Mouse (Mus musculus): Measurements from ENCODE around the gene Adi1. TPM values are rescaled to one million over a fixed set of nuclear protein-coding genes. Genes with fewer than 3 reads are reported as not detected.
A peak's percentile ranks its signal among the peaks of the same experiment; 100 is the strongest.

The Adi1 gene
- 31.7 and 49.8 TPM in 2 replicates for polyA plus RNA-seq (2012; rRNA removed)

GRCm38 (mm10) chr12:28675121-28675924, at the start of gene Adi1:
Gene Adi1 (plus strand): TSS chr12:28675231.
- no peak for DNase-seq (ENCODE audit: low read depth)

GRCm38 (mm10) chr12:28625407-28625806, 49.6 kb upstream of the Adi1 start:
- DNase-seq (ENCODE audit: low read depth) = no peak

DNA sequence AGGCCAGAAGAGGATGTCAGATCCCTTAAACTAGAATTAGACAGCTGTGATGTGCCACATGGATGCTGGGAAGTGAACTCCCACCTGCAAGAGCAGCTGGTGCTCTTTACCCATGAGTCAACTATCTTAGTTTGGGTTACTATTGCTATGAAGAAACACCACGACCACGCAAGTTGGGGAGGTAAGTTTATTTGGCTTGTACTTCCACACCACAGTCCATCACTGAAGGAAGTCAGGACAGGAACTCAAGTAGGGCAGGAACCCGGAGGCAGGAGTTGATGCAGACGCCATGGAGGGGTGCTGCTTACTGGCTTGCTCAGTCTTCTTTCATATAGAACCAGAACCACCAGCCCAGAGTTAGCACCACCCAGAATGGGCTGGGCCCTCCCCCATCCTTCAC, 47.9 kb upstream of the Adi1 start:
- no peak for DNase-seq (ENCODE audit: low read depth)

GRCm38 (mm10) chr12:28628436-28628835, 46.6 kb upstream of the Adi1 start:
- DNase-seq (ENCODE audit: low read depth) = no peak

DNA sequence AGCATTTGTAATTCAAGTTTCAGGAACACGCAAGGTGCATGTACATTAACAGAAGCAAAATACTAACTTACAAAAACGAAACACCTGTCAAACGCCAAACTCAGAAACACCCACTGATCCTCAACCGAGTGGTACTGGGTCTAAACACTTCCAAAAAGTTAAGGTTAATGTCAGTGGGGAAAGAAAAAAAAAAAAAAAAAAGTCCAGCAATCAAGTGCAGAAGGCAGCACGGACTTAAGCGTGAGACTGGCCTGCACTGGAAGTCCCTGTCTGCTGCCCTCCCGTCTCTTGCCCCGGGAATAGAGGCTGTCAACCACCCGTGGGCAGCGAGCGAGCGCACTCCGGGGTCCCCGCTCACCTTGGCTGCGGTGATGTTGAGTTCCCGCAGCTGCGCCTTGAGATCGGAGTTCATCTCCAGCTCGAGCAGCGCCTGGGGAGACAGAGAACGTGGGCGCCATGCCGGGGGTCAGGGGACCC, 39.9 kb upstream of the Adi1 start:
- DNase-seq (ENCODE audit: low read depth) = no peak

GRCm38 (mm10) chr12:28635535-28636476, 39.2 kb upstream of the Adi1 start, which contains the start of gene Rps7:
Gene Rps7 (minus strand): TSS chr12:28635953.
- DNase-seq (ENCODE audit: low read depth) = peak; percentile 67

- no peak for DNase-seq (ENCODE audit: low read depth)
These were observed 38.5 kb upstream of the Adi1 start for GRCm38 (mm10) chr12:28636543-28636942.

DNA sequence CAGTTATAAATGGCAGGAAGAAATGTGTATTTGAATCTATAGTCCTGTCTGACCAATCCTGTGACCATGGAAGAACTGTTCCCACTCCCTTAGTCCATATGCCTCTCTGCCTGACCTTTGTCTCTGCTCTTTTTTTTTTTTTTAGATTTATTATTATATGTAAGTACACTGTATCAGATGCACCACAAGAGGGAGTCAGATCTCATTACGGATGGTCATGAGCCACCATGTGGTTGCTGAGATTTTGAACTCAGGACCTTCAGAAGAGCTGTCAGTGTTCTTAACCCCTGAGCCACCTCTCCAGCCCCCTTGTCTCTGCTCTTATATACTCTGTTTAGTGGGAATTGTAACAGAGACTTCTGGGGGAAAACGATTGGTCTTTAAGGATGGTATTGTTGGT, 36.3 kb upstream of the Adi1 start:
- no peak for DNase-seq (ENCODE audit: low read depth)

DNA sequence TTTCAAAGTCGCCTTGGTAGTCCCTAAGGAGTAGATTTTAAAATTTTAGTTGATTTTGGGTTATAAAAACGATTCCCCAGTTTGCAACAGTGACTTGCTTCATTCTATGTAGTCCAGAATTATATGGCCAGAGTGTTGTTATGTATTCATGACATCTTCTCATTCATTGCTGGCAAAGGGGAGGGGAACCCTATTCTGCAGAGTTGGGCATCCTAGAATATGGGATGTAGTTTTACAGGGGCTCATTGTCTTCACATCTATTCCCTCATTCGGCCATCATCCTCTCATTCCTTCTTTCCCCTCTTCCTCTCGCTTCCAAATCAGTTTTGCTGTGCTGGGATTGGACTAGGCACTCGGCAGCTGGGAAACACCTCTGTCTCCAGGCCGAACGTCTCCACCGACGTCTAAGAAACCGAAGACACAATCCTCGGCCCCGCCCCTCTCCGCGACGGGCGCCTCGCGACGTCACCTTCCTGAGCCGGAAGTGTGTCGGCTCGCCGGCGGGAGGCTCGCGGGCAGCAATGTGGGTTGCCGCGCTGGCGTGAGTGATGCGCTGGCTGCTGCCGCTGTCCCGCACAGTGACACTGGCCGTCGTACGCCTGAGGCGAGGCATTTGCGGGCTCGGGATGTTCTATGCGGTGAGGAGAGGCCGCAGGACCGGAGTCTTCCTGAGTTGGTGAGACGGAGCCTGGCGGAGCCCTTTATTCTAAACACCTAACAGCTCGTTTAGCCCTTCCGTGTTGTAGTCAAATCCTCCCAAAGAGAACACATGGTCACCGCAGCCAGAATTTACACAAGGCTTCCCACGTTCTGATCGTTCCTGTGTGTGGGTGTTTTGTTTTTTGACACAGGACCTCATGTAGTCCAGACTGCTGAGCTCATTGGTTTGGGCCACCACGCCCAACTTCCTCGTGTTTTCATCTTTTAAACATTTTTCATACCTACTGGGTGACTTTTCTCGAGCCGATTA, 25.6 kb upstream of the Adi1 start, which contains the start of gene Rnaseh1:
Gene Rnaseh1, plus strand, starts transcription at position 462 of the 970 bp plus-strand sequence.
- no peak for DNase-seq (ENCODE audit: low read depth)

GRCm38 (mm10) chr12:28662628-28663027, 12.4 kb upstream of the Adi1 start:
- DNase-seq (ENCODE audit: low read depth) = no peak

- DNase-seq (ENCODE audit: low read depth) = no peak
These were observed 8.3 kb upstream of the Adi1 start for GRCm38 (mm10) chr12:28666734-28667133.

DNA sequence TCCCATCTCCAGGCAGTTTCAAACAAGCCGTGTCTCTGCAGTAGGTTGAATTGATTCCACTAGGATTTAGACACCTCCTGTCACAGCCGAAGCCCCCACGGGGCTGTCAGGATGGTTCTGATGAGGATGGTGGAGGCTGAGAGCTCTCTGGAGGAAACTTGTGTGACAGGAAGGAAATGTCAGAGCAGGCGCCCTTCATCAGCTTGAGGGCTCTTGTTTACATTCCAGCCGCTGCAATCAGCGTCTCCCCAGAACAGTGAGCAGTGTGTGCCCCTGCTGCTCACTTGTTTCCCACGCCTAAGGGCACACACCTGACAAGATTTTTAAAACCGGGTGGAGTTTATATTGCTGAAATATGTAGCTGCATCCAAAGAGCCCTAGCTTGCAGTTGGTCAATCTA, 7.7 kb upstream of the Adi1 start:
- no peak for DNase-seq (ENCODE audit: low read depth)

DNA sequence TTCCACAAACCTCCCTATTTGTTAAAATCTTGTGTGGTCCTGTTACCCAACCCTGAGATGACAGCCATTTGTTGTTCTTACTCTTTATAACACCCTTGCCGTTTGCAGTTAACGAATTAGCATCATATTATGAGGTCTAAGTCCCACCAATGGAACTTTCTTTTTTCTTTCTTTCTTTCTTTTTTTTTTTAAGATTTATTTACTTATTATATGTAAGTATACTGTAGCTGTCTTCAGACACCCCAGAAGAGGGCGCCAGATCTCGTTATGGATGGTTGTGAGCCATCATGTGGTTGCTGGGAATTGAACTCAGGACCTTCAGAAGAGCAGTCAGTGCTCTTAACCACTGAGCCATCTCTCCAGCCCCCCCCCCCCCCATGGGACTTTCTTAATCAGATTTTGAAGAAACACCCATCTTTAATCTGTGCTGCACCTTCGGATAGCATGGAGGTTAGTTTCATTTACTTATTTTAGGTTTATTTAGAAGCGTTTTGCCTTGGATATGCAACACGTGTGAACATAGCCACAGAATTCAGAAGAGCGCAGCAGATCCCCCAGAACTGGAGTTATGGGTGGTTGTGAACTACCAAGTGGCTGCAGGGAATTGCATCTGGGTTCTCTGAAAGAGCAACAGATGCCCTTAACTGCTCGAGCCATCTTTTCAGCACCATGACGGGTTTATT, 852 bp upstream of the Adi1 start:
- no peak for DNase-seq (ENCODE audit: low read depth)

DNA sequence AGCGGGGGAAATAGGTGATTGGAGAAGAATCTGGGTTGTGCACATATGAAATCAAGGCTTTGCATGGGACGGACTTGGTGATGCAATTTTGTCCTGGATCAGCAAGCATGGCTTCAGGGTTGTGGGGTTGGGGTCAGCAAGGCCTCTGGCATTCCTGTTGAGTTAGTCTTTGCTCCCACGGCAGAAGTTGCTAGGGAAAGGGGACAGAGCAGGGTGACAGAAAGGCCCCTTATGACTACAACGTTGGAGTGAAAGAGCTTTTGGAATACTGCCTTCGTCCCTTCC, 836 bp downstream of the Adi1 start:
- DNase-seq (ENCODE audit: low read depth) = no peak

GRCm38 (mm10) chr12:28684674-28685073, 9.6 kb downstream of the Adi1 start:
- no peak for DNase-seq (ENCODE audit: low read depth)

DNA sequence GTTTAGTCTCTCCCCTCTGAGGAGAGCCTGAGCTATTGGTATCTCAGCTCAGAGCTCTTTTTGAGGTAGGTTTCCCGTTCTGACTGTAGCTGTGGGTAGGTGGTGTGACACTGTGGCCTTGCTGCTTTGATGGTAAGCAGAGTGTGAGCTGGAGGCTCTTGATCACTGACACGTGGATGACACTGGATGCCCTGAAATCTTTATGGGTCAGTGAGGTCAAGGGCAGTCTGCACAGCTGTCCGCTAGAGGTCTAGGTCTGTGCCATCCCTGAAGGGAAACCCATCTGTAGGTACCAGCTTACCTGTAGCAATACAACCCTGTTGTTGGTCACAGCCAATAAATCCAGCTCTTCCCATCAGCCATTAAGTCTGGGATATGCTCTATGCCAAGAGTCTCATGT, 10.7 kb downstream of the Adi1 start:
- DNase-seq (ENCODE audit: low read depth) = no peak

DNA sequence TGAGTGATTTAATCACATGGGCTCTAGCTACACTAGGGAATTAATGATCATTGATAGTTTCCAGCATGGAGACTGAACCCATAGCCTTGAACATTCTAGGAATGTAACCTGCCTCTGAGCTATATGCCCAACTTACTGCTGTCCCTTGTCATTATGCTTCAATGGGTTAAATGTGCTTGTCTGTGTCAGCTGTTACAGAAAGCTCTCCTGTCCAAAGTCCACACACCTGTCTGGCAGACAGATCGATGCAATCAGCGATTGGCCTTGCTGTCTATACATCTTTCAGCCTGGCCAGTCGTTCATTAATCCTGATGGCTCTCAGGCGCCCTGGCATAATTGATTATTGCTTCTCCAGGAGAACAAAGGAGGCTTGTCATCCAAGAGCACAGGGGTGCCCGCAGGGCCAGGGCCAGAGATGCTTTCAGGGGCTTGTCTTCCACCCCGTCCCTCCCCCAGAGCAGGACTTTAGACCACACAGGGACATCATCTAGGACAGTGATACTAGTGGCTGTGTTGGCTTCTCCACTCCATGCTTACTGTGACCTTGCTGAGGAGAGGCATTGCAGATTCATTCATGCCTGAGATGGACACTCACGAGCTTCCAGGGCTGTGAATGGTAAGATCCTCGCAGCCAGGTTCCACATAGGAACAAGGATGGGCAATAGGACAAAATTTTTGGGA, 11.3 kb downstream of the Adi1 start:
- no peak for DNase-seq (ENCODE audit: low read depth)

- no peak for DNase-seq (ENCODE audit: low read depth)
These were observed 14.0 kb downstream of the Adi1 start for GRCm38 (mm10) chr12:28688996-28689395.

DNA sequence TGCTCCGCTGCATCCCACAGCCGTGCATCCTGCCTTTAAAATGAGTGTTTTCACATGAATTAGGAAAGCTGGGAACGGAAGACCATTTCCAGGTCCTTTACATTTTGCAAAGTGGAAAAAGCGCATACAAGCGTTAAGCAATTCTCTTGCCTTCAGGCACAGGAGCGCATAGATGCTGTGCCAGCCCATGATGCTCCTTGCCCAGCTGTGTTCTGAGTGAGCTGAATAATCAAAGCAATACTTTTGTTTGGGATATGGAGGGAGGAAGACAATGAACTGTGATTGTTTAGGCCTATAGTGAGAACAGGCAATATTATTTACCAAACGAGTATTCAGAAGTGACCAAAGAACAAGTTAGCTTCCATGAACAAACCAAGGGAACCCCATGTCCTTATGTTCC, 15.7 kb downstream of the Adi1 start:
- DNase-seq (ENCODE audit: low read depth) = no peak

GRCm38 (mm10) chr12:28693738-28694137, 18.7 kb downstream of the Adi1 start:
- no peak for DNase-seq (ENCODE audit: low read depth)
